ENCODE assay signal across 10 mouse cellular contexts in genomic region chr8:111595712-111596484, GRCm38 (mm10). TPM values are rescaled to one million over a fixed set of nuclear protein-coding genes. Genes with fewer than 3 reads are reported as not detected.
A peak's percentile ranks its signal among the peaks of the same experiment; 100 is the strongest.
DNase-seq lines count a peak whose midpoint lies in the region; ATAC-seq and TF ChIP-seq lines count a peak whose summit lies in the region.
"Had no signal": no experiment of that assay in that cellular context is flagged by ENCODE, and none has a peak within 500 bp of the region (broad histone marks: within the 10 kb centered on the region; RNA-seq: fewer than 3 reads in every experiment).

No protein-coding gene starts in this region.

- peak; percentile 24 to 32 for DNase-seq in frontal cortex, postnatal 10 days (ENCODE audit: low spot score in 2 of 2)
- peak; percentile 44 for DNase-seq in kidney, adult 11 months
- DNase-seq in spleen, postnatal 4 days (ENCODE audit: low spot score in 2 of 2) = peak; percentile 65 to 80
- no peak for DNase-seq in midbrain, embryonic 11.5 days (ENCODE audit: low spot score, missing footprints)

- H3K9ac ChIP-seq in lung, embryonic 16.5 days (ENCODE audit: low read length) = no peak overlapping the region; the same call in 1 of the 2 replicates
- H3K9ac ChIP-seq in midbrain, embryonic 11.5 days (ENCODE audit: low read length) = no peak overlapping the region
- H3K9ac ChIP-seq: limb, embryonic 12.5 days had no signal

- H3K4me3 ChIP-seq in E14TG2a.4 (replicated peaks; ENCODE audit: low read length) = peak overlapping the region; percentile 57
- peak overlapping the region; percentile 11 for H3K4me3 ChIP-seq in lung, embryonic 16.5 days (ENCODE audit: low read length)
- no peak overlapping the region for H3K4me3 ChIP-seq in midbrain, embryonic 11.5 days (ENCODE audit: low read depth, low read length)
- H3K4me3 ChIP-seq: limb, embryonic 12.5 days had no signal

- 44% methylated on average over 15 of the region's 15 CpGs for WGBS in lung, embryonic 16.5 days
- WGBS in midbrain, embryonic 11.5 days = 88% methylated on average over 15 of the region's 15 CpGs

- peak overlapping the region; percentile 73 for H3K27ac ChIP-seq in lung, embryonic 16.5 days (ENCODE audit: low read length)
- H3K27ac ChIP-seq in midbrain, embryonic 11.5 days (ENCODE audit: low read depth, low read length) = no peak overlapping the region
- H3K27ac ChIP-seq: limb, embryonic 12.5 days had no signal

- TF ChIP-seq CTCF in E14TG2a.4 (conservative IDR thresholded peaks at IDR 0.05; ENCODE audit: low read length) = no peak

- peaks cover 59% of the 10 kb centered on the region for H3K4me1 ChIP-seq in E14TG2a.4 (replicated peaks; ENCODE audit: low read depth, low read length)
- peaks cover 46% of the 10 kb centered on the region for H3K4me1 ChIP-seq in lung, embryonic 16.5 days (replicated peaks; ENCODE audit: control insufficient read depth, insufficient read depth, low read length)
- H3K4me1 ChIP-seq in midbrain, embryonic 11.5 days (ENCODE audit: control insufficient read depth, insufficient read depth, low read length) = peaks cover 10% of the 10 kb centered on the region

- H3K27me3 ChIP-seq in E14TG2a.4 (ENCODE audit: insufficient read depth, low read length) = no peaks in the 10 kb centered on the region
- H3K27me3 ChIP-seq in lung, embryonic 16.5 days (ENCODE audit: control insufficient read depth, insufficient read depth, low read depth, low read length) = no peaks in the 10 kb centered on the region
- H3K27me3 ChIP-seq in midbrain, embryonic 11.5 days (ENCODE audit: control insufficient read depth, insufficient read depth, low read length) = no peaks in the 10 kb centered on the region
- H3K27me3 ChIP-seq: limb, embryonic 12.5 days; Patski had no signal

- ATAC-seq in frontal cortex, adult (ENCODE audit: low TSS enrichment) = no peak; the same call in 1 of the 2 replicates
- ATAC-seq in erythroid progenitor cell, adult 5-6 weeks (replicated peaks; ENCODE audit: low FRiP score, poor library complexity, severe bottlenecking) = peak; percentile 60
- ATAC-seq in lung, embryonic 16.5 days (ENCODE audit: low read depth) = peak; percentile 64
- ATAC-seq in midbrain, embryonic 11.5 days (ENCODE audit: low FRiP score) = no peak
- ATAC-seq: Patski had no signal

- H3K9me3 ChIP-seq in E14TG2a.4 (ENCODE audit: low read length) = no peaks in the 10 kb centered on the region
- H3K9me3 ChIP-seq in lung, embryonic 16.5 days (ENCODE audit: control insufficient read depth, low read length) = no peaks in the 10 kb centered on the region
- no peaks in the 10 kb centered on the region for H3K9me3 ChIP-seq in midbrain, embryonic 11.5 days (ENCODE audit: control insufficient read depth, low read length)
- H3K9me3 ChIP-seq: limb, embryonic 12.5 days had no signal

- H3K4me2 ChIP-seq in lung, embryonic 16.5 days (ENCODE audit: low read depth, low read length) = peak overlapping the region; percentile 48
- H3K4me2 ChIP-seq in midbrain, embryonic 11.5 days = no peak overlapping the region
- H3K4me2 ChIP-seq: limb, embryonic 12.5 days had no signal

- 0 out of 2 replicates have a peak, but pooled peaks cover 7% of the 10 kb centered on the region for H3K36me3 ChIP-seq in E14TG2a.4 (ENCODE audit: insufficient read depth, low read length)
- H3K36me3 ChIP-seq in lung, embryonic 16.5 days (ENCODE audit: control insufficient read depth, insufficient read depth, low read length) = no peaks in the 10 kb centered on the region
- no peaks in the 10 kb centered on the region for H3K36me3 ChIP-seq in midbrain, embryonic 11.5 days (ENCODE audit: control insufficient read depth, insufficient read depth, low read length)

RNA-seq across cellular contexts. Expression of gene Ldhd, which starts 34.3 kb away (rescaled TPM):
- not detected in 2 replicates for total RNA-seq in erythroid progenitor cell, adult 5-6 weeks (2015; ENCODE audit: low replicate concordance)
- total RNA-seq in erythroid progenitor cell, adult 5-6 weeks (2017; ENCODE audit: low replicate concordance) = 0.15 TPM in 1 of 2 replicates, not detected in the other
- 1.1 and 1.6 TPM in 2 replicates for polyA plus RNA-seq in lung, embryonic 16.5 days (2015; fragmentation: Nextera tagmentation; extraction: Ambion mirVana)
- 0.19 and 0.22 TPM in 2 replicates for polyA plus RNA-seq in midbrain, embryonic 11.5 days (2014; fragmentation: Nextera tagmentation; extraction: Ambion mirVana)

RNA-seq across cellular contexts. Expression of gene Zfp1, which starts 47.3 kb away (rescaled TPM):
- 3.6 and 11.3 TPM in 2 replicates for total RNA-seq in erythroid progenitor cell, adult 5-6 weeks (2015; ENCODE audit: low replicate concordance)
- total RNA-seq in erythroid progenitor cell, adult 5-6 weeks (2017; ENCODE audit: low replicate concordance) = 2.1 TPM in 1 of 2 replicates, not detected in the other
- 19.8 and 19.9 TPM in 2 replicates for polyA plus RNA-seq in lung, embryonic 16.5 days (2015; fragmentation: Nextera tagmentation; extraction: Ambion mirVana)
- 23.8 and 25.6 TPM in 2 replicates for polyA plus RNA-seq in midbrain, embryonic 11.5 days (2014; fragmentation: Nextera tagmentation; extraction: Ambion mirVana)

Comparison
In these comparisons a context has a peak if more than half of its experiments do, and no peak if none do; other contexts are left out.
1. ATAC-seq: peak in erythroid progenitor cell, adult 5-6 weeks (single experiment) and lung, embryonic 16.5 days (single experiment); none in frontal cortex, adult (single experiment) and midbrain, embryonic 11.5 days (single experiment).